Mouse (Mus musculus) urinary bladder, postnatal 25 days (tissue): ENCODE measurements around the gene Cerk.
"Not testable (repeated sequence)": the region's sequence is repeated elsewhere in the genome, so short reads cannot be mapped to it uniquely, and the experiment has no call there.

ENCODE experiments used
- DNase-seq: peaks from one replicate; pipeline ENCODE4 v3.0.0; 2022; ENCODE audit warnings: low spot score

The Cerk gene

DNA sequence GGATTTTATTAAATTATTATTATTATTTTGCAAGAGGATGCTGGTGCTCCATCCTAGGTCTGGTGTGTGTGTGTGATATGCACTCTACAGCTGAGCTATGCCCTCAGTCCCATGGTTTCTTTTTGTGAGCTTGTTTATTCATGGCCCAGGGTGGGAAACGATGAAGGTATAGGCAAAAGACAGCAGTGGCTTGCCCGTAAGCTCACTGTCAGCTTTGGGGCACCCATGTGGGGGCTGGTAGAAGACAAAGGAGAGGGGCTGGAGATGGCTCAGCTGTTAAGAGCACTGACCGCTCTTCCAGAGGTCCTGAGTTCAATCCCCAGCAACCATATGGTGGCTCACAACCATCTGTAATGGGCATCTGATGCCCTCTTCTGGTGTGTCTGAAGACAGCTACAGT, 4.6 kb downstream of the Cerk start:
- DNase-seq = not testable (repeated sequence)

DNA sequence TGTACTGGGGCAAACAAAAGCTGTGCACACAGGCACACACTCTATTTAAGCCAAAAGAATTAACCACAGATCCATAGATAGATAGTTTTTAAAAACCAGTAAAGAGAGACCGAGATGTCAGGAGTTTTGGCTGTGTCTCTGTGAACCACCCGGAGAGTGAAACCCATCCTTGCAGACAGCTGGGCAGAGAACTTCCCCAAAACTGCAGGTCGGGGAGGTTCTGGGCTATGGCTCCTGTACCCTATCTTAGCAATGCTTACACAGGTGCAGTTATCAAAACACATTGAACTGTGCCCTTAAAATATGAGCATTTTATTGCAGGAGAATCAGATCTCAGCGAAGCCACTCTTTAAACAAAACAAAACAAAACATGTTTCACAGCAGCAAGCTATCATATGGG, 5.5 kb downstream of the Cerk start:
- DNase-seq = no peak

DNA sequence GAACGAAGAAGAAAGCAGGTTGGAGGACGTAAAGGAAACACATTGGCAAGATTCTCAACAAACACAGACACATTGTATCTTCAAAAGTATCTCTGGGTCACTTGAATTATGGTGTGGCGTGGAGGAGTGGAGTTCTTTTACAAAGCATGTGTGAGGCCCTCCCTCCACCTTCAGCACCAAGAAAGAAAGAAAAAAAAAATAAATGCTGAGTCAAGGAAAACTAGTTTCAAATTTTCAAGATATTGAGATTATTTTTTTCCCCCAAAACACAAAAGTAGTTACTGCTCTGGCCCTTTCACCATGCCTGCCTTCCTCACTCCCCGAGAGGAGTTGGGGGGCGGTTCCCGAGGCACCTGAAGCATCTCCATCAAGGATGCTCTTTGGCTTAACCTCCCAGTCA, 7.3 kb downstream of the Cerk start:
- DNase-seq = no peak

DNA sequence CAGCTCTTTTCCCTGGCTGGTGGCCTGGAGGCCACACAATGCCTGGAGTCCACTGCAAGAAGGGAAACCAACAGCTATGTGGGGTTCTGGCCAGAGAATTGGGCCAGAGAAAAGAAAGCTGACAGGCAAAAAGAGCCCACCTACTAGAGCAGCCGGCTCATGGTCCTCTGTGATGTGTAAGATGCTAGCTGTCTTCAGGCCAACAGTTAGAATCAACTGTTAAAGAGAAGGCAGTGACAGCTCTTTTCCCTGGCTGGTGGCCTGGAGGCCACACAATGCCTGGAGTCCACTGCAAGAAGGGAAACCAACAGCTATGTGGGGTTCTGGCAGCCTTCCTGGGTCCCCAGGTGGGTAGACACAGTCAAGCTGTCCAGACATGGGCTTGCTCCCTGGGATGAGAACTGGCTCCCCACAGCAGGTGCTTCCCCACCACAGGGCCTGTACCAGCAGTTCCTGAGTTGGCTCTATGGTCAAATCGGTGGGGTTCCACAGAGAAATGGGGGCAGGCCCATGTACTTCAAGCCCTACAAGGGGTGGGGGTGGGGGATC, 8.2 kb downstream of the Cerk start:
- not testable (repeated sequence) for DNase-seq

DNA sequence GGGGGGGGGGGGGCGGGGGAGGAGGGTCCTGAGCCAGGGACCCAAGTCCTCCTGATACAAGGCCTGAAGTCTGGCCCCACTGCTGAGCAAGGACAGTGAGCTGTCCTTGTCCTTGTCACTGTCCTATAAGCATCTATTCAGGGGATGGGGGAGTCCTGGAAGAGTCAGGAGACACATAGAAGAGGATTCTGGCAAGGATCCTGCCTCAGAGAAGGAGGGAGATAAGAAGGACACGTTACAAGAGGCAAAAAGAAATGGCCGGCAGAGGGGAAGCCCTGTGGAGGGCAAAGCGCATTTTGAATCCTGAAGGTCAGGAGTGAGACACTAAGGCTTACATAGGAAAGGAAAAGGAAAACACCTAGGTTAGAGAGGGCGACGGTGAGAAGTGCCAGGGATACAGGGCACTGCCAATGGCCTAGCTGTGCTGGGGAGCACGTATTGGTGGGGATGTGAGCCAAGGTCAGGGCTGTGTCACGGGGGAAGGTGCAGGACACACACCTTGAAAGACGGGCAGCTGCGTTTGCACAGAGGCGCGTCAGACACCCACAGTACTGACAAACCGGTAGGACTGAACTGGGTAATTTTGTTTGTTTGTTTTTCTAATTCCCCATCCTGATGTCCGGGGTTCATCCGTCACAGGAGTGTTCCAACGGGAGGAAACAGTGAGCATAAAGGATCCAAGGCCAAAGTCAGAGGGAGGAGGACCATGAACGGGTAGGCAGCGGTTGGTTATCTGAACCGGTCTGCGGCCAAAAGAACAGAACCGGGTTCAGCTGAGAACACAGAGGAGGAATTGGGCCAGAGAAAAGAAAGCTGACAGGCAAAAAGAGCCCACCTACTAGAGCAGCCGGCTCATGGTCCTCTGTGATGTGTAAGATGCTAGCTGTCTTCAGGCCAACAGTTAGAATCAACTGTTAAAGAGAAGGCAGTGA, 8.9 kb downstream of the Cerk start:
- DNase-seq = no peak

DNA sequence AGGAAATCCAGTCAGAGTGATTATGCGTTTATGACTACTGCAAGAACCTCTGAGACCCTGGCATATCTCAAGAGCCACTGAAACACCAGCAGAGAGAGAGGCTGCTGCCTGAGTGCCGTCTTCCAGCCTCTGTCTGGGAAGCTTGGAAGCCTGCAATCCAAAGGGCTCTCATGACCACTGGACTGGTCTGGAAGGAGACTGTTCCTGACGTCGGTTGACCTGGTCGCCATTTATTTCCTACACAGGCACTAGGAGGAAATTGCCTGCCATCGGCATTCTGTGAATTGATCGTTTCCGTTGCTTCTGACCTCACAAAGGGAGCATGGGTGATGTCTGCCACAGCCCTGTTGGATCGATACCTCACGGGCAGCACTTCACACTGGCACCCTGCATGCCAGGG, 9.8 kb downstream of the Cerk start:
- DNase-seq = no peak

DNA sequence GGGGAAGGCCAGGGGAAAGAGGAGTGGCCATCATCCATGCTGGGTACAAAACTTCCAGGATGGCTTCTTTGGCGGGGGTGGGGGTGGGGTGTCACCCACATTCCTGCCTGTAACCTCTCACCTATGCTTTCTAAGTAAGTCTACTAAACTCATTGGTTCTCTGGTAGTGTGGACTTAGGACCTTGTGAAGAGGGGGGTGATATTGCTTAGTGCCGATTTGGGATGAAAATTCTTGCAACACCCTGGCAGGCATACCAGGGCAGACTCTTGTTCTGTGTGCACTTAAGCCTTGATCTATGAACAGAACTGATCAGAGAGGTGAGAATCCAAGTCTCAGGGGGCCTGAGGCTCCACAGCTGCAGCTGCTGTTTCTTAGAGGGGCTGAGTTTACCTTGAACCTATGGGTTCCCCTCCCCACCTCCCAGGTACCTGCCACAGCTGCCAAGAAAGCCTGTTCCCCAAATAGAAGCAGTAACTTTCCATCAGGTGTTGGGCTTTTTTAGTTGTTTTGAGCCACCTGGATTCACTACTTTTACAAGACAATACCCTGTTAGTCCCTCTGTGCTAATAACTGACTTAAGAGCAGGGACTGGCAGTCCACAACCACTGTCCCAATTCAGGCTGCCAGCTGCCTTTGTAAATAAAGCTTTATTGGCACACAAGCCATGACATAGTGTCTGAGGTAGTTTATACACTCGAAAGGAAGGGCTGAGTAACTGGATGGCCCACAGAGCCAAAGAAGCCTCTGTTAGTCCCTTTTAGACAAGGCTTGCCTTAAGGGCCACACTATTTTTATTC, 10.5 kb downstream of the Cerk start:
- DNase-seq = no peak

DNA sequence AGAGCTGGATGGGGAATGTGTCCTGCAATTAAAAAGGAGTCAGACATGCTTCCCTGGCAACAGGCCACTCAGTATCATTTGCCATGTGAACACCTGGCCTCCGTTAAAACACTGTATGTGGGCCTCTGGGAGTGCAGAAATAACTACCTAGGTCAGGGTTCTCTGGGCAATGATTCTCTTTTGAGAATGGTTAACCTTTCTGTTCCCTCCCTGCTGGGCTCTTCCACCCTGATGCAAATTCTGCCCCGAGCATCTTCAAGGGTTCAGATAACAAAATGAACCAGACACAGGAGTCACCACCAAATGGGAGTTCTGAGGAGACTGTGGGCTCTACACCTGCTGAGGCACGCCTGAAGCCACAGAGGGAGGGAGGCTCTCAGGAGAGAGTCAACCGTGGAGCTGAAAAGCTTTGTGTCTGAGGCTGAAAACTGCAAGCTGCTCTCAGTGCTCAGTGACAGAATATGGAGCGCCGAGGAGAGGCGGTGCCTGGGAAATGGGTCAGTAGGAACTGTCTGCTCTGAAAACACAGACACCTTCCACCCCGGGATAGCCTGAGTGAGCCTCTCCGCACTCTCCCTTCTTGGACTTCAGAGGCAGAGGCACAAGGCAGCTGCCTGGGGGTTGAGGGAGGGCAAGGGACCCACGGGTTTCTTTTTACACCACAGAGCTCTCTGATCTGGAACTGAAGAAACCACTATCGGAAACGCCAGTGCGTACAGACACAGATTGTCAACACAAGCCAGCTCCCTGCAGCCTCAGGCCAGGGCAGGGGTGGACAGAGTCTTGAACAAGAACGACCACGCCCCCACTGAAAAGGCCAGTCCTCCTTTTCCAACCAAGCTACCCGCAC, 12.6 kb downstream of the Cerk start:
- DNase-seq = no peak

DNA sequence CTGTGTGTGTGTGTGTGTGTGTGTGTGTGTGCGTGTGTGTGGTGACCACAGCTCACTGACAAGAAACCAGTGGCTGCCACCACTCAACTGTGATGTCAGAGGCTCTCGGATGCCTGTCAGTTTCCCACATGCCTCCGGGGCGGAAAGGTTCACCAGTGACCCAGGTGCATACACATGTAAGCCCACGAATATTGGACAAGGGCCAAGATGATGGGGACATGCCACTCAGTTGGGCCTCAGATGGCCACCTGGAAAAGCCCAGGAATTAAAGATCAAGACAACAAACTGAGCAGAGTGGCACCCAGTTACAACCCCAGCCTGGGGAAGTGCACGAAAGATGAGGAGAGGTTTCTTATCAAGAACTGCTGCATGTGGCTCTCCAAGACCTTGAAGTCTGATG, 13.4 kb downstream of the Cerk start:
- no peak for DNase-seq

DNA sequence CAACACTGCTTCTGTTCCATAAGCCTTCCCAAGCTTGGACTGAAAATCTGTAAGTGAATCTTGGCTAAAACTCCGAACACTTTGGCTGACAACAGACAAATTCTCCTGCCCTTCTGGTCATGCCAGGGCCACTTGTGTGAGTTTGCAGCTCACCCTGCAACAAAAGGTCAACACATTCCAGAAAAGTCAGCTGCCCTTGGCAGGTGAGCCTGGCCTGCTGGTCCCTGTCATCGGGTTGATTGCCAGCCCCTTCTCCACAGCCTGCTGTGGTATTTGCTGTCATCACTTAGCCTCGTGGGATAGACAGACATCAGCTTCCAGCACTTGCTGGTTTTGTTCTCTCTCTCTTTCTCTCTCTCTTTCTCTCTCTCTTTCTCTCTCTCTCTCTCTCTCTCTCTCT, 13.8 kb downstream of the Cerk start:
- no peak for DNase-seq

DNA sequence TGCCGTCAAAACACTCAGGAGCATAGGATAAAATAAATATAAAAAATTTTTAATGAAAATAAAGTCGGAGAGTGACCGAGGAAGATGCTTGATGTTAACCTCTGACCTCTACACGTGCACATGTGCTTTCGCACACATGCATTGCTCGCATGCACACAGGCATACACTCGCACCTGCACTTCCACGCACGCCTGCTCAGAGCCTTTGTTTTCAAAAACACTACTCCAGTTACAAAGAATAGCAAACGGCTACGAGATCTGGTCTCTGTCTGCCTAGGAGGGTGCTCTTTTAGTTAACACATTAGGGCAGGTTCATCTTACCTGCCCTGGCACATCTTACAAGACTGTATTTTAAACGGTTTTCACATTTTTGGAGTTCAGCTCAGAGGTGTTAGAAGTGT, 14.6 kb downstream of the Cerk start:
- no peak for DNase-seq

DNA sequence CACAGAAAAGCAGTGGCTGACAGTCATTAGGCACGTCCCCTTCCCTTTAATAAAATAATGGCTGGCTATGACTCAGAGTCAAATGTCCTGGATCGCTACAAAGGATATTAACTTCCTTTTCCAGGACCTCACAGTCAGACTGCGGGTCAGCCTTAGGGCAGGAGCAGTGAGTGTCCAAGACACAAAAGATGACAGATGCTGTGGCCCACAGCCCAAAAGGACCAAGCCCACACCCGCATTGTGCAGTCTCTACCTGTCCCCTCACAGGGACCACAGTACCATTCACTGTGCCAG, 16.2 kb downstream of the Cerk start:
- no peak for DNase-seq

DNA sequence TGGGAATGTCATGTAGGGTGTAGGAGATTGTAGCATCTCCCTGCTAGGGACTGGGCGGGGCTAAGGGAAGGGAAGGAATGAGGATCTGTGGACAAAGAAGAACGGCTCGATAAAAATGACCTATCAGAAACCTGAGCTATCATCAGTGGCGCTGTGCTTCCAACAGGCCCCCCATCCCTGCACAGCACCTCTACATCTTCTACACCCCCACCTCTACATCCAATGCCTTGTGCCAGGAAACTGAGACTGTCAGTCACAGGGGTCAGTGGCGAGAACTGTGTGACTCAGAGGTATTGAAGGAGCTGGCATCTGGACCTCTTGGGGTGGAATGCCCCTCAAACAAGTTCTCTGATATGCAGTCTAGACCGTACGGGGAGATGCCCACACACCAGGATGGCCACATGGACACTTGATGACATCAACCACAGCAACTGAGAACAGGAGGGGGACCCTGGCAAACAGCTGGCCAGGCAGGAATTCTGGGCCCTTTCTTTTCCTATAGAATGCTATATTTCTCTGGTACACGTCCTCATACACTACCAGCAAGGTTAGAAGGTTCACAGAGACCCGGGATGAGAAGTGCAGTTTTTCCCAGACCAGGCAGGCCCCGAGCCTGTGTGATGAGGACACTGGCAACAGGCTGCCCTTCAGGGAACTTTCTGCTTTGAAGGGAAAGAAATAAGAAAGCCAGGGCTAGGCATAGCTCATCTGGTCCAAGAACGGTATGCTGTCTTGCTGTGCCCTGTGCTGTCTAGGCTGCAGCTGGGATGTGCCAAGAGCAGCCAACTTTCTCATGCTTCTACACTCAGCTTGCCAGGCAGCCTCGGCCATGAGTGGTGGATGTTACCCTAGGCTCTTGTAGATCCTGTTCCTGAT, 16.8 kb downstream of the Cerk start:
- DNase-seq = no peak

DNA sequence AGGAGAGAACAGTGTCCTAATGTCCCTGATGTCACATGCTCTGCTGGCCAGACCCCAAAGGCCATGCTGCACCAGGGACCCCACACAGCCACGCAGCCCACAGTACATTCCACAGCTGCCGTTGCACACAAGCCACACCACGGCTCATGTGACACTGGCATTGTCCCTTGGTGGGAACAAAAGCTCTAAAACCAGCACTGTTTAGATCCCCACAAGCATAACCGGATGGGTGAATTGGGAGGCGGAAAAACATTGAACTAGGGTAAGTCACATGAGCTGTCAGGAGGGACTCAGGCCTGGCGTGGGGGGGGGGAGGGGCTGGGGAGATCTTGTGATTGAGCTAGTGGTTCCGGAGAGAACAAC, 17.5 kb downstream of the Cerk start:
- DNase-seq = no peak

DNA sequence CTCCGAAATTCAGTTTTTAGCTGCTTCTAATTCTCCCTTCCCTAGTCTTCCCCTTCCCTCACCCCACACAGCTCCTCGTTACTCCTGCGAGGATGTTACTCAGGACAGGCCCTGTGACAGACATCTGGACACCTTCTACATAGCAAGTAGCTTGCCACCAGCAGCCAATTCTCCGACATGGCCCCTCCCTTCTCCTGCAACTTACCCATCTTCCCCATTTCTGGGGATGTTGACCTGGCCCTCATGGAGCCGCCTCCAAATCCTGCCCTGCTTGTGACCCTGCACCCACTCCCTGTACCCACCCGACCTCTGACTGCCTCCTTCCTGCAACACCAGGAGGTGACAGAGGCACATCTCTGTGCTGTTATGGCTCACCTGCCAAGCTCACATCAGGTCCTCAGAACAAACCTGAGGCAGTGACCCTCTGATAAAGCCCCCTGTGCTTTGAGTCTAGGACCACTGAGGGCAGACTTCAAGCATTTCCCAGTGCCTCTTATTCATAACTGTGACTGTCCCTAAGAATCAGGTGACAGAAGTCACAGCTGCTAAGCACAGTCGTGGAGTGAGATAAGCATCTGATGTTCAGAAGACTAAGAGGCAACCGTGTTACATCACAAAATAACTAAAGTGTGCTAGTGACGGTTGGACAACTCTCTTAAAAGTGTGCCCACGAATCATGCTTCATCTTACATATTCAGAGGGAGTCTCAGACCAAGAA, 18.0 kb downstream of the Cerk start:
- no peak for DNase-seq

DNA sequence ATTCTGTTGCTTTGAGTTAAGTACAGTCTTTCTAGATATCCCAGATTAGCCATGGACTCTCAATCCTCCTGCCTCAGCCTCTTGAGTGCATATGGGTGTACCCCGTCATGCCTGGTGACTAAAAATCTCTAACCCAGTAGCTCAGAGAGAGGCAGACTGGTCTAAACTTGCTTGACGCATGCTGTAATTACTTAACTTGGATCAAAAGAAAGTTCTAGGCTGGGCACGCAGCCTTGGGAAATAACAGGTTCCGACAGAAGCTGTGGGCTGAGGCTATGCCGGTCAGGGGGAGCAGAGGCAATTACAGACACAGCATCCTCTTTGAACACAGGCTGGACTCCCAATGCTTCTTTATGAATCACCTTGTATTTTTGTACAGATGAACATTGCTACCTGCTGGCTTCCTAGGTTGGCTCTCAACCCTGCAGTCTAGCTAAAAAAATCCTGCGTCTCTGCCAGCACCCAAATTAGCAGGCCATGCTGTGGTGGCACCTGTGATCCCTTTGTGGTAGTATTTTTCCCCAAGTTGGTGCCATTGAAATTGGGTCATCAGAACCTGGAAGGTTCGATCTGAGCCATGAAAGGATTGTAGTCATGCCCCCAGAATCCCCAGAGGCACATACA, 18.8 kb downstream of the Cerk start:
- DNase-seq = no peak

DNA sequence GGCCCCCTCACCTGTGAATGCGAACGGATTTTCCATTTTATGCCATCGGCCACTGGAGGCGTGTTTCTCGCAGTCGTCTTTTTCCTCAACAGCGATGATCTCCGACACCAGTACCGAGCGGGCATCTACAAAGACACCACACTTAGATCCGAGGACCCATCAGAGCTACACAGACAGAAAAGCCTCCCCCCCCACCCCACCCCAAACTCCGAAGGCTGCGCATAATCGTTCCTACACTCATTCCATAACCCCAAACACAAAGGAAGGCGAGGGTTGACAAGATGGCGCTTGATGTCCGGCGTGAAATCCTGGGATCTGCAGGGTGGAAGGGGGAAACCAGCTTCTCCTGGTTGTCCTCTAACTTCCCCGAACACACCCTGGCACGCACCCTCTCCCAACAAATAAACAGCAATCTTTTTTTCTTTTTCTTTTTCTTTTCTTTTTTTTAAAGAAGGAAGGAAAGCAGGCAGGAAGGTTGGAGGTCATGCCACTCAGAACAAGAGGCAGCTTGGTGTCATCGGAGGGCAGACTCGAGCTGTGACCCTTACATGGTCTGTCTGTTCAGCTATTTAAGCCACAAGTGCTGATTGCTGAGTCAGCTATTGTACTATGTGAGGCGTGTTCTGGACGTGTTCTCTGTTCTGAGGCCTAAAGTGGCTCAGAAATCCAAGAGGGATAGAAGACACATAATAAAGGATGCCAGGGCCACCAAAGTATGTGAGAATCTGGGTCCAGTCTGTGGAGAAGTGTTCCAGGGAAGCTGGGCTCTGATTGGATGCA, 19.9 kb downstream of the Cerk start:
- DNase-seq = no peak

DNA sequence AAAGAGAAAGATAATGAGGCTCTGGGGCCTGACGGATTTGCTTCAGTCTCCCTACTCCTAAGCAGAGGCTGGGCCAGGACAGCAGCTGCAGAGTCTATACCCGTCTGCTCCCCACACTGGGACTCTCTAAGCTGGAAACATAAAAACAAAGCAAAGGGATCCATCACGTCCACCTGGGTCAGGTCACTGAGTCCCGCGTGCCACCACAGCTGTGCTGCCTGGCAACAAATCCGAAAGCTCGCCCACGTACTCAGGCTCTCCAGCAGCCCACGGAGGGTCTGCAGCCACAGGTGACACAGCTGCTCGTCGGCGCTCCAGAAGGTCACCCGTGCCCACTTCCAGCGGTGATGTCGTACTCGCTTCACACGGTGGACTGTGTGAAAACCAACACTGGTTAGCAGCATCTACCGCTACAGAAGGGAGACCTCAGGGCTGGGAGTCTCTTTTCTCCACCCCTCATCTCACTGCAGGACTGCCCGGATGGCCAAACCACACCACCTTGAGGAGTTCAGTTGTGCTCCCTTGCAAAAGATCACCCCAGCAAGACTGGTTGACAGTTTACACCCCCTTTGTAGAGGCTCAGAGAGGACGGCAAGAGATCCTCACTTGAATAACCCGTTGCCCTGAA, 21.1 kb downstream of the Cerk start:
- no peak for DNase-seq

DNA sequence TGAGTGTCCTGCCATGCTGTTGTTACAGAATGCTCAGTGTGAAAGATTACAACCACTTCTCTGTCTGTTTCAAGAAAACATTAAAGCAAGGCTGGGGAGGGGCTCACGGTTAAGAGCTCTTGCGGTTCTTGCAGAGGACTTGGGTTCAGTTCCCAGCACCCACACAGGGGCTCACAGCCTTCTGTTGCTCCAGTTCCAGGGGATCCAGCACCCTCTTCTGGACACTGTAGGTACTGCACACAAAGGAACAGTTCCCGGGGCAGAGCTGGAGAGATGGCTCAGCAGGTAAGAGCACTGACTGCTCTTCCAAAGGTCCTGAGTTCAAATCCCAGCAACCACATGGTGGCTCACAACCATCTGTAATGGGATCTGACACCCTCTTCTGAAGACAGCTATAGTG, 24.1 kb downstream of the Cerk start:
- not testable (repeated sequence) for DNase-seq
